Mouse (Mus musculus): Measurements from ENCODE around the gene Ss18l2.

Ss18l2 gene

DNA sequence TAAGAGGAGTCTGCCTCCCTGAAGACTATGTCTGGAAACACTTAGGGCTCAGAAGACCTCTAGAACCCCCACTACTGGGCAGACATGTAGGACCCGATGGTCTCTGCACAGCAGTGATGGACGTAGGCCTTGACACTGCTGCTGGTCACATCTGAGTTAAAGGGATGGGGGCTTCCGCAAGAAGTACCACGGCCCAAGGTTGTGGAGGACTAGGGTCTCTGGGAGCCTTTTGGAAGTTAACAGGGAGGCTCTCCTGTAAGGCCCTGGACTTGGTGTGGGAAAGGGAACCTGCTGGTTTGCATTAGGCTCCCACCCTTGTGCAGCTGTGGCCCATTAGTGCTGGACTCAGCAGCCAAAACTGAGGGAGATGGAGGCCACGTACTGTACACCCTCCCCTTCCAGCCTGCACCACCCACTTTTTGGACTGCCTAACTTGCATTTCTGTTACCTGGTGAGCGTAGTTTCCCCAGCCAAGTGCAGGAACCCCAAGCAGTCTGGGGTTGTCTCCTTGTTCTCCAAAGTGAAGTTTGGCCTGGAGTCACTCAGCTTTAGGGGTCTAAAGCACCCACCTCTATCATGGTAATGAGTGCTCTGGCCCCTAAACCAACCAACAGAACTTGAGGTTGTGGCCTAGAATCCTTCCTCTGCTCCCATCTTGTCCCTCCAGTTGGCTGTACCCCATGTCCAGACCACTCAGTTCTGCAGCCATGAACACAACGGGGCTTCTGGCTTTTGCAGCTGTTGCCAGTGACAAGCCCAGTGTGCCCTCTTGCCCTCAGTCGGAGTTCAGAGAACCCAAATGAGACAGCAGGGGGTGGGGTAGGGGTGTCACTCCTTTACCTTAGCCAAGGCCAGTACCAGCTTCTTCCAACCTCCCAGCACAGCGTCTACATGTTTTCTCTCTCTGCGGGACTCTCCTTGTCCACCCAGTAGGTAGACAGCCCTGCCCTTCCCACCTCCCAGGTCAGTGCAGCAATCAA lies 48.0 kb downstream of the Ss18l2 start:
- DNase-seq (ENCODE audit: low spot score in 2 of 2) = peak in 1 of 2 experiments; percentile 46

DNA sequence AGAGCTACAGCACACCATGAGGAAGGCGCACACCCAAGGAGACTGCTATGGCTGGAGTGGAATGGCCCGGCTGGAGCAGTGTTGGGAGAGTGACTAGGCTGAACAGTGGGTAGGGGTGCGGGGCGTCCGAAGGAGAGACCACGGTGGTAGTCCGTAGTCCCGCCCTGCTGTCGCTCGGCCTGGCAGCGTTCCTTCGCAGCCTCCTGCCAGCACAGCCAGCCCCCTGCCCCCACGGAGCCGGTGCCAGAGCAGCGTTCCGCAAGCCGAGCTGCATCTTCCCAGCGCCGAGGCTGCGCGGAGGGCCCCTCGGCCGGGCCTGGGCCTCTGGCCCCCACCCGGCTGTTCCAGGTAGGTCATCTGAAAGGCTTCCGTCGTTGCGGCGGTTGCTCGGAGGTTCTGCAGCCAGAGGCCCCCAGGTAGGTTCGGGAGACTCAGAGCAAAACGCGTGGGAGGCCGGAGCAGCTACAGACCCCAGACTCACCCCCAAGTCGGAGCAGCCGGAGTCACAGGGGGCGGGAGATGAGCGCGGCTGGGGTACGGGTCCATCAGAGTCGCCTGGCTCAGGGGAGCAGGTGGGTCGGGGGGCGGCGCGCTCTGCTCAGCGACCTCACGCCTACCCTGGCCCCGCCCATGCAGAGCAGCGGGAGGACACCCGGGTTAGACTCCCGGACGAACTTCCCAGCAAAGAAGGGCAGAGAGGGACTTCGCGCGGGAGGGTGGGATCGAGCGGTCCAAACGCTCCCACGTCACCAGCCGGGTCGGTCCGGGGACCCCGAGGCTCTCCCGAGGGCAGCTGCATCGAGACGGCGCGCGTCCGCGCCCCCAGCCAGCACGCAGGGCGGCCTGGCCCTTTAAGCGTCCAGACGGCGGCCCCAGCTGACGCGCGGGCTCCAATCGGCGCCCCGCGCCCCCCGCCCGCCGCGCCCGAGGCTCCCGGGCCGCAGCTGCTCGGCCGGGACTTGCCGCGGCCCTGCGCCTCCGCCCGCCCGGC lies 49.3 kb downstream of the Ss18l2 start, which contains the start of gene Zfp651:
Zfp651 (plus strand) TSS at position 240 of the 991 bp plus-strand sequence.
- DNase-seq (ENCODE audit: low spot score in 2 of 2) = peak; percentile 54 to 65

GRCm38 (mm10) chr9:121760271-121761090 lies 50.4 kb downstream of the Ss18l2 start:
- DNase-seq (ENCODE audit: low spot score in 2 of 2) = peak; percentile 65 to 66

DNA sequence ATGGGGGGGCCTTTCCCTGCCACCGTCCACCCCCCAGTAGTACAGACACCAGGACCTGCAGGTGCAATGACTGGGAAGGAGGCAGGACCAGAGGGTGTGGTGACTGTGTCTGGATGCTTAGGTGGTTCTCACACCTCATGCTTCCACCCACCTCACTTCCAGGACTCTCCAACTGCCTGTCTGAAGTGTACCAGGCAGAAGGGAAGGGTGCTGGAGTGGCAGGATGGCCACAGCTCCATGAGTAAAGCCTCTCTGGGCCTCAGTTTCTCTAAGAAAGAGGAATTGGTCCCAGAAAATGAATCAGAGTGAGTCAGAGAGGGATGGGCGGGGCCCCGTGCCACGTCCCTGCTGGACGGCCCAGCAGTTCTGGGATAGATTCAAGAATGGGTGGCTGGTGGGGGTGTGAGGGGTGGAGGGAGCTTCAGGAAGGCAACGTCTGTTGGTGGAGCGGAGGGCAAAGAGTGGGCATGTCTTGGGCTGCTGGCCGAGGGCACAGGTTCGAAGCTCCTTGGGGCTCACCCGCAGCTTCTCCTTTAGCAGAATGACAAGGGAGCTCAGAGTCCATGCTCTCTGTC lies 51.0 kb downstream of the Ss18l2 start:
- no peak for DNase-seq (ENCODE audit: low spot score in 2 of 2)

DNA sequence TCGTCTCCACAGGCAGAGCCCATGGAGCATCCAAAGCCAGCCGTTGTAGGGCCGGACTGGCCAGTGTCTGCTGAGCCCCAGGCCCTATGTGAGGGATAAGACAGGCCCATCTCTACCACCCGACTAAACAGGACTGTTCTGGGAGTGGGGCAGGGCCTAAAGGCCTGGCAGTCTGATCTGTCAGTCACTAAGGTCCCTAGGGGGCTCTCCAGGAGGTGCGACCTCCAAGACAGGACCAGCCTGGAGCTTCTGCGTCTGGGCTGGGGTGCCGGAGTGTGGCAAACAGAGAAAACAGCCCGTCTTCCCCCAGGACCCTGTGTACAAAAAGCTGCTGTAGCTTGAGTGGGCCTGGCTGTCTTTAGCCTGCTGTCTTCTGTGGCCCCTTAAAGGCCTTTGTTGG lies 51.7 kb downstream of the Ss18l2 start:
- no peak for DNase-seq (ENCODE audit: low spot score in 2 of 2)

- no peak for DNase-seq (ENCODE audit: low spot score in 2 of 2)
These were observed 52.1 kb downstream of the Ss18l2 start for GRCm38 (mm10) chr9:121762248-121762647.

DNA sequence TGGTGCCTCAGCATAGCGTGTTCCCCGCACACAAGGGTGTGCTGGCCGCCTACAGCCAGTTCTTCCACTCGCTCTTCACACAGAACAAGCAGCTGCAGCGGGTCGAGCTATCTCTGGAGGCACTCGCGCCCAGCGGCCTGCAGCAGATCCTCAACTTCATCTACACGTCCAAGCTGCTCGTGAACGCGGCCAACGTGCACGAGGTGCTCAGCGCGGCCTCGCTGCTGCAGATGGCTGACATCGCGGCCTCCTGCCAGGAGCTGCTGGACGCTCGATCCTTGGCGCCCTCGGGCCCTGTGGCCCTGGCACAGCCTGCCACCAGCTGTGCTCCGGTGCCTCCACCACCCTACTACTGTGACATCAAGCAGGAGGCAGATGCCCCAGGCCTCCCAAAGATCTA lies 52.6 kb downstream of the Ss18l2 start:
- no peak for DNase-seq (ENCODE audit: low spot score in 2 of 2)

Measured in heart, adult 9 months (tissue).